Mouse (Mus musculus): Measurements from ENCODE around the gene Gnao1. TPM values are rescaled to one million over a fixed set of nuclear protein-coding genes. Genes with fewer than 3 reads are reported as not detected.

Gnao1 gene
- polyA plus RNA-seq, 1 experiment from 2014 or later: 10.8 TPM

DNA sequence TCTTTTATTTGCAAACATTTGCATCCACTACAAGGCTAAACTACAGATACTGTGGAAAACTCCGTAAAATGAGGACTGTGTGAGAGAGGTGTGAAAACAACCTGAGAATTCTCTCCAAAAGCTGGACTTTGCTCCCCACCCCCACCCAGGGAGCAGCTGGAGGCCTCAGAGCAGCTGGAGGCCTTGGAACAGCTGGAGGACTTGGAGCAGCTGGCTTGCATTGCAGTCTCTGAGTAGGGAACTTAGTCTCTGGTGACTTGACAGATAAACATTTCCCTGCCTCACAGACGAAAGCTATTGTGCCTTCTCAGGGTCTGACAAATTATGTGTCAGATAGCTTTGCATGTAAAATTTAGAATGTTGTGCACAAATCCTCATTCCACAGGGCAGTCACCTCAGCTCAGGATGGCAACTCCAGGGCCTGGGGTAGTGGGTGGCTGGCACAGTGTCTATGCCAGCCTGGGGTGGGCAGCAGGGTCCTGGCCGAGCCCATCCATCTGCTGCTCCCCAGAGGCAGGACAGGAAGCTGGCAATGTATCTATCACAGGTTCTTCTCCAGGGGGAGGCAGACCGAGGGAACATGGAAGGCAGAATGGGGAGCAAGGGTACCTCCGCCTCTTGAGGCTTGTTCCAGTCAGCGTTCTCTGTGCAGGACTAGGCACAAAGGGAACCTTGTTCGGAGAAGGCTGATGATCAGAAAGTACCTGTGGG is 87.2 kb downstream of the Gnao1 start:
- no peak for ATAC-seq (replicated peaks; ENCODE audit: extremely low read depth, insufficient read depth, low FRiP score)
- 80% methylated on average over 7 of the region's 7 CpGs for WGBS

DNA sequence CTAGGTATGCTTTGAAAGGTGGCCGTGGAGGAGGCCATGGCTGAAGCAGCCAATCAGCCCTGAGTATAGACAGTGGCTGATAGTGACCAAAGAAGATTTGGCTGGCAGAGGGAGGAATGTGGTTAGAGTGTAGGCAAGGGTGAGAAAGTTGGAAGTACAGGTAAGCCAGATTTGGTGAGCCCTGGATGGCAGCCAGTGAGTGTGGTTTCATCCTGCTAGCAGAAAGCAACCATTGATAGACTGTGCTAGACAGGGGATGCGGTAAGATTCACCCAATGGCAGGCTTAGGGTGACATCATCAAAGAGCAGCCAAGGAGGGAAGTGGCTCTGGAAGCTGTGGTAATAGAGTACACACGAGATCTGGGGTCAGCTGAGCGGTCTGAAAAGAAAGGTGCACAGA is 88.8 kb downstream of the Gnao1 start:
- no peak for ATAC-seq (replicated peaks; ENCODE audit: extremely low read depth, insufficient read depth, low FRiP score)
- WGBS: 71% methylated on average over 4 of the region's 4 CpGs
- Histone ChIP-seq H3K4me1 (ENCODE audit: control insufficient read depth, insufficient read depth, low read length) (0 out of 2 replicates have a peak, but pooled peaks cover 2% of the 10 kb centered on the region), H3K9ac (ENCODE audit: low read length) (no peak overlapping the region), H3K27me3 (ENCODE audit: control insufficient read depth, insufficient read depth, low read length) (no peaks in the 10 kb centered on the region), H3K9me3 (replicated peaks; ENCODE audit: control insufficient read depth, low read length) (no peaks in the 10 kb centered on the region; the same call in 1 of the 2 replicates), H3K4me2 (ENCODE audit: low read depth, low read length) (no peak overlapping the region), H3K4me3 (ENCODE audit: low read length) (no peak overlapping the region), H3K27ac (ENCODE audit: low read length) (no peak overlapping the region), H3K36me3 (ENCODE audit: control insufficient read depth, insufficient read depth) (0 out of 2 replicates have a peak, but pooled peaks cover 4% of the 10 kb centered on the region)

More for the DNA sequence above, 87.2 kb downstream of the Gnao1 start:
- Histone ChIP-seq H3K4me3 (ENCODE audit: low read length) (no peak overlapping the region), H3K27me3 (ENCODE audit: control insufficient read depth, insufficient read depth, low read length) (no peaks in the 10 kb centered on the region), H3K4me1 (ENCODE audit: control insufficient read depth, insufficient read depth, low read length) (0 out of 2 replicates have a peak, but pooled peaks cover 2% of the 10 kb centered on the region), H3K9ac (ENCODE audit: low read length) (no peak overlapping the region), H3K4me2 (ENCODE audit: low read depth, low read length) (no peak overlapping the region), H3K36me3 (ENCODE audit: control insufficient read depth, insufficient read depth) (0 out of 2 replicates have a peak, but pooled peaks cover 4% of the 10 kb centered on the region), H3K9me3 (replicated peaks; ENCODE audit: control insufficient read depth, low read length) (no peaks in the 10 kb centered on the region; the same call in 1 of the 2 replicates), H3K27ac (ENCODE audit: low read length) (no peak overlapping the region)

DNA sequence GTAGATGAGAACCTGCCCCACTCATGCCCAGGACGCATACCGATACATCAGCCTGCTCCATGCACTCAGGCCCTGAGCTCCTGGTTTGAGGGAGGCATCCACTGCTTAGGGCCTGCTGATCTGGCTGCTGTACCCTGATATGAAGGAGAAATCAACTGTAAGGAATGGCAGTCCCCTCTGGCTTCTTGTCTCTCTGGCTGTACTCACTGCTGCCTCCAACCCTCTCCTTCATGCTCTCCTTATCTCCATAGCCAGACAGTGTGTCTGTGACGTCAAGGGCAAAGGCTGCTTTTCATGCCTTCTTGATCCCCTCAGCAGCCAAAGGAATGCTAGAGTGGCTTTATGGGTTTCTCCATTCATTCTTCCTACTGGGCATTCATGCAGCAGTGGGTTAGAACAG is 92.3 kb downstream of the Gnao1 start:
- H3K4me1 ChIP-seq (ENCODE audit: control insufficient read depth, insufficient read depth, low read length): peaks cover 13% of the 10 kb centered on the region
- H3K9ac ChIP-seq (ENCODE audit: low read length): no peak overlapping the region
- ATAC-seq (replicated peaks; ENCODE audit: extremely low read depth, insufficient read depth, low FRiP score): no peak
- H3K4me2 ChIP-seq (ENCODE audit: low read depth, low read length): no peak overlapping the region
- 69% methylated on average over 3 of the region's 3 CpGs for WGBS
- no peaks in the 10 kb centered on the region for H3K36me3 ChIP-seq (ENCODE audit: control insufficient read depth, insufficient read depth)
- H3K9me3 ChIP-seq (replicated peaks; ENCODE audit: control insufficient read depth, low read length): no peaks in the 10 kb centered on the region
- no peak overlapping the region for H3K27ac ChIP-seq (ENCODE audit: low read length)
- H3K27me3 ChIP-seq (ENCODE audit: control insufficient read depth, insufficient read depth, low read length): no peaks in the 10 kb centered on the region
- no peak overlapping the region for H3K4me3 ChIP-seq (ENCODE audit: low read length)

DNA sequence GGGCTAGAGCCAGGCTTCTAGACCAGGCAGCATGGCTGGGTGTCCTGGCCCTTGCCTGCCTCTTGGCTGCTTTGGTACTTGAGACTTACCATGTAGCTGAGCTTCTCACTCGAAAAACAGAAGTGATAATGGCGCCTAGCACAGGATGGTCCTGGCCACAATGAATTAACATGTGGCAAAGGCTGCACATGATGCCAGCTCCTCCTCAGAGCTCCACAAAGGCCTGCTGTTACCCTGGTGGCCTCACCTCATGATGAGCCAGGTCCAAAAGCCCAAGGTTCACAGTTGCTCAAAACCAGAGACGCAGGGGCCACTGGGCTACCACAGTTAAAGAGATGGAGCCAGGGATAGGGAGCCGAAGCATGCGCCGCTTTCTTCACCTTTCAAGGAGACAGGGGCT is 97.2 kb downstream of the Gnao1 start:
- Histone ChIP-seq H3K4me2 (ENCODE audit: low read depth, low read length) (no peak overlapping the region), H3K9me3 (replicated peaks; ENCODE audit: control insufficient read depth, low read length) (no peaks in the 10 kb centered on the region), H3K4me1 (ENCODE audit: control insufficient read depth, insufficient read depth, low read length) (peaks cover 38% of the 10 kb centered on the region), H3K4me3 (ENCODE audit: low read length) (no peak overlapping the region), H3K27me3 (ENCODE audit: control insufficient read depth, insufficient read depth, low read length) (no peaks in the 10 kb centered on the region), H3K27ac (ENCODE audit: low read length) (0 out of 2 replicates have a peak overlapping the region, but pooled peaks have one; percentile 34), H3K36me3 (ENCODE audit: control insufficient read depth, insufficient read depth) (no peaks in the 10 kb centered on the region), H3K9ac (ENCODE audit: low read length) (no peak overlapping the region)
- no peak for ATAC-seq (replicated peaks; ENCODE audit: extremely low read depth, insufficient read depth, low FRiP score)
- WGBS: 87% methylated on average over 6 of the region's 6 CpGs

DNA sequence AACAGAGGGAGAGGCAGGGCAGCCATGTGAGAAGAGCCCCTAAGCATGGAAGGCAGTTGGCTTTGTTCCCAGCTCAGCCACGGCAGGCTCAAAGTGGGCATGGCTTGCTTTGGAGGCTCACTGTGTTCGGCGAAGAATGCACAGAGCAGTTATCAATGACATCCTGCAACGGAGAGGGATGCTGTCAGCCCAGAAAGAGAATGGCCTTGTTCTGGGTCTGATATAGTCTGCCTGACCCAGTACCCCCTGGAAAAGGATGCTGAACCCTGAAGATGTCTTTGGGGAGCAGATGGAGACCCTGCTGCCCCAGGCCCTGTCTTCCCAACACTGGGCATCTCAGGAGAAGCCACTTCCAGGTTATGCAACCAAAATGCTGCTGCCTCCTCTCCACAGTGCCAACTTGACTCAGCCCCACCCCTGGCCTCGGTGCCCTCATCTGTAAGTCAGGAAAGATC is 98.2 kb downstream of the Gnao1 start:
- no peaks in the 10 kb centered on the region for H3K27me3 ChIP-seq (ENCODE audit: control insufficient read depth, insufficient read depth, low read length)
- peak overlapping the region; percentile 27; the same call in 1 of the 2 replicates for H3K9ac ChIP-seq (ENCODE audit: low read length)
- ATAC-seq (replicated peaks; ENCODE audit: extremely low read depth, insufficient read depth, low FRiP score): peak; percentile 69; the same call in 1 of the 2 replicates
- H3K27ac ChIP-seq (ENCODE audit: low read length): peak overlapping the region; percentile 84
- peaks cover 42% of the 10 kb centered on the region for H3K4me1 ChIP-seq (ENCODE audit: control insufficient read depth, insufficient read depth, low read length)
- H3K4me2 ChIP-seq (ENCODE audit: low read depth, low read length): peak overlapping the region; percentile 22
- no peaks in the 10 kb centered on the region for H3K36me3 ChIP-seq (ENCODE audit: control insufficient read depth, insufficient read depth)
- 16% methylated on average over 5 of the region's 5 CpGs for WGBS
- H3K4me3 ChIP-seq (ENCODE audit: low read length): no peak overlapping the region
- H3K9me3 ChIP-seq (replicated peaks; ENCODE audit: control insufficient read depth, low read length): no peaks in the 10 kb centered on the region

DNA sequence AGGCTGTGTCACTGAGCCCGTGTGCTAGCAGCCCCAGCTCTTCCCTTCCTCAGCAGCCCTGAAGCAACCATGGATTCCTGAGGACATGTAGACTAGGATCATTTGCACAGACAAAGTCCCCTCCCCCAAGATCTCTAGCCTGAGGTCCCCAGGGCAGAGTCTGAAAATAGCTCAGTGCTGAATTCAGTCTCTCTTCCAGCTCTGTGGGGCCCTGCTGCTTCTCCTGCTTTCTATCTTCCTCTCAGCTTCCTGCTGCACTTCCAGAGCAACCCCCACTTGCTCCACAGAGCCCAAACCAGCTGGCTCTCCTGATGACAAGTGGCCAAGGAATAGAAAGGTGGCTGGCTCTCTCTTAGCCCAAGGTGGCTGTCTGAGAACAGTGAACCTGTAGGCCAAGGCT is 98.8 kb downstream of the Gnao1 start:
- ATAC-seq (replicated peaks; ENCODE audit: extremely low read depth, insufficient read depth, low FRiP score): peak; percentile 66
- Histone ChIP-seq H3K9ac (ENCODE audit: low read length) (peak overlapping the region; percentile 27; the same call in 1 of the 2 replicates), H3K4me3 (ENCODE audit: low read length) (no peak overlapping the region), H3K27ac (ENCODE audit: low read length) (peak overlapping the region; percentile 84), H3K4me2 (ENCODE audit: low read depth, low read length) (peak overlapping the region; percentile 22), H3K4me1 (ENCODE audit: control insufficient read depth, insufficient read depth, low read length) (peaks cover 42% of the 10 kb centered on the region), H3K27me3 (ENCODE audit: control insufficient read depth, insufficient read depth, low read length) (no peaks in the 10 kb centered on the region), H3K36me3 (ENCODE audit: control insufficient read depth, insufficient read depth) (no peaks in the 10 kb centered on the region), H3K9me3 (replicated peaks; ENCODE audit: control insufficient read depth, low read length) (no peaks in the 10 kb centered on the region)
- WGBS: 8% methylated on average over 1 of the region's 1 CpGs

DNA sequence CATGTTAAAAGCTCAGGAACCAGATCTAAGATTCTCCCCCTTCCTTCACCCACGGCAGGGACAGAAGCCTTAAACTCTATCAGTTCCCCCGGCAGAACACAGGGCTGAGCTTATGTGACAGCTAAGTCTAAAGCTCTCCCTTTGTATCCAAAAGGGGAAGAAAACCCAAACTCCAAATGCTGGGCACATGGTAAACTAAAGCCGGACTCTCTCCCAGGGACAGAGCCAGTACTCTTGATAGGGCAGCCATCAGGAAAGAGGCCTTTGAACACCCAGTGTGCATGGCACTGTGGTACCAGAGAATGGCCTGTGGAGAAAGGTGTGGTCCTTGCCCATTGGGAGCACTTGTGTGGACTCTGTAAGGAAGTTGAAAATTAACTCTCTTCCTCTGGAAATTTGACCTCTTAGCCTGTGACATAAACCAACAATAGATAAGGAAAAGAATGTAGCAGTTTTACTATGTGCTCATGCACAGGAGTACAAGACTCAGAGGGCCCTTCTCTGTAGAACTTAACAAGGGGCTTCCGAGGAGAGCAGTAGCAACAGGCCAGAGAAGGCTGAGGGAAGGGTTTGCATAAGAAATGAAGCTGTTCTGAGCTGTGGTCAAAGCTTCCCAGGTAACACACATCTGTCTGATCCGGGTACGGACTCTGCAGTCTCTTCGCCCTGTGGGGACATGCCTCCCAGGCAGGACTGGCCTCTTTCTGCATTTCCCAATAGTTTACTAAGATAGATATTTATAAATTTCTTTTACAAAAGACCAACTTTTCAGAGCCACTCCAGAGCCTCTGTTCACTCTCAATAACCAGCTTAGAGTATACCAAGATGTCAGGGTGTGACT is 102.2 kb downstream of the Gnao1 start:
- Histone ChIP-seq H3K4me1 (ENCODE audit: control insufficient read depth, insufficient read depth, low read length) (peaks cover 33% of the 10 kb centered on the region), H3K9ac (ENCODE audit: low read length) (no peak overlapping the region), H3K36me3 (ENCODE audit: control insufficient read depth, insufficient read depth) (no peaks in the 10 kb centered on the region), H3K4me2 (ENCODE audit: low read depth, low read length) (no peak overlapping the region), H3K4me3 (ENCODE audit: low read length) (no peak overlapping the region), H3K27me3 (ENCODE audit: control insufficient read depth, insufficient read depth, low read length) (no peaks in the 10 kb centered on the region), H3K9me3 (replicated peaks; ENCODE audit: control insufficient read depth, low read length) (no peaks in the 10 kb centered on the region), H3K27ac (ENCODE audit: low read length) (no peak overlapping the region; the same call in 1 of the 2 replicates)
- ATAC-seq (replicated peaks; ENCODE audit: extremely low read depth, insufficient read depth, low FRiP score): no peak
- WGBS: 64% methylated on average over 7 of the region's 7 CpGs

DNA sequence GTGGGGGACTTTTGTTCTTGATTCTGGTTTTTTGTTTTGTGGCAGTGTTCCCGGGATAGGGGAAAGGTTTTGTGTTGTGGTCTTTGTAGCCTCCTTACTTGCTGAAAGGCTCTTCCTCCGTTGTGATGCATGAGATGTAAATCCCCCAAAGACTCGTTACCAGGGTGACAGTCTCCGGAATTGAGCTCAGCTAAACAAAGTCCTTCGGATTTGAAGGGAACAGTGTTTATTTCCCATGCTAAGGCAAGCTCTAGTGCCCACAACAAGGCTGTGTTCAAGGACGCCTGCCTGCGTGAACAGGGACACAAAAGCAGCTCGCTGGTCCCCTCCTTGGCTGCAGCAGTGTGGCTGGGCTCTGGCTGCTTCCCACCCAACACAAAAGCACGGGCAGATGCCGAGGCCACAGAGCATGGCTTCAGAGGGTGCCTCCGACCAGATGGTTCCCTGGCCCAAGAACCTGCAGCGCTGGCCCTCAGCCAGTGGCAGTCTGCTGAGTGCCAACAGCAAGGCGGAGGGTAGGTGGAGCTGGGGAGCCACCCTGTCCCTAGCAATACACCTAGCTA is 108.2 kb downstream of the Gnao1 start:
- Histone ChIP-seq H3K4me1 (ENCODE audit: control insufficient read depth, insufficient read depth, low read length) (peaks cover 14% of the 10 kb centered on the region), H3K4me2 (ENCODE audit: low read depth, low read length) (no peak overlapping the region), H3K27me3 (ENCODE audit: control insufficient read depth, insufficient read depth, low read length) (no peaks in the 10 kb centered on the region), H3K9ac (ENCODE audit: low read length) (no peak overlapping the region), H3K36me3 (ENCODE audit: control insufficient read depth, insufficient read depth) (no peaks in the 10 kb centered on the region), H3K9me3 (replicated peaks; ENCODE audit: control insufficient read depth, low read length) (no peaks in the 10 kb centered on the region), H3K4me3 (ENCODE audit: low read length) (no peak overlapping the region), H3K27ac (ENCODE audit: low read length) (0 out of 2 replicates have a peak overlapping the region, but pooled peaks have one; percentile 5)
- ATAC-seq (replicated peaks; ENCODE audit: extremely low read depth, insufficient read depth, low FRiP score): peak; percentile 32; the same call in 1 of the 2 replicates
- WGBS: 40% methylated on average over 13 of the region's 13 CpGs
